Mouse (Mus musculus) common myeloid progenitor, adult 5-6 weeks (primary cell): ENCODE results near the gene Tbce. TPM values are rescaled to one million over a fixed set of nuclear protein-coding genes. Genes with fewer than 3 reads are reported as not detected.
A peak's percentile ranks its signal among the peaks of the same experiment; 100 is the strongest.

Experiments
- ATAC-seq: replicated peaks from 2 replicates; pipeline ENCODE4 v1.8.0; 2016; ENCODE audit warnings: low read depth, mild to moderate bottlenecking, moderate TSS enrichment, inconsistent platforms; ENCODE audit not compliant: poor library complexity, severe bottlenecking
- total RNA-seq: library from RNA; stranded (forward); fragments of 200-1000, 187-1606 nt; gene quantifications from 2 replicates; pipeline ENCODE4 v1.2.3, GENCODE M21; 2017

The Tbce gene
- total RNA-seq, 1 experiment from 2014 or later = 71.0 TPM

DNA sequence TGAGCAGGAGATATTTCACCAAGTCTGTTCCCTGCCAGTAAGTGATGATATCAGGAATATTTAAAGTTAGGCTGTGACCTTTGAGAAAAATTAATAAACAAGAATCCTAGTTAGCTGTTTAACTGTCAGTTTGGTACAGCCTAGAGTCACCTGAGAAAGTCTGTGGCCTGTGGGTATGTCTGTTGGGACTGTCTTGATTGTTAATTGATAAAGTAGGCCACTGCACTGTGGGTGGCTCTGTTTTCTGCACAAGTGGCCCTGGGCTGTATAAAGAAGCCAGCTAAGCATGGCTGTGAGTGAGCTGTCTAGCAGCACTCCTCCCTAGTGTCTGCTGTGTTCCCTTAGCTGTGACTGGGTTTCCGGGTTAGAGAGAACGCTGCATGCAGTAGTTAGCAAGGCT lies 50.3 kb downstream of the Tbce start:
- ATAC-seq = no peak

GRCm38 (mm10) chr13:13983523-13983922 lies 55.9 kb downstream of the Tbce start:
- ATAC-seq = no peak

- ATAC-seq = peak; percentile 87
These were observed 57.6 kb downstream of the Tbce start for GRCm38 (mm10) chr13:13981842-13982241.

DNA sequence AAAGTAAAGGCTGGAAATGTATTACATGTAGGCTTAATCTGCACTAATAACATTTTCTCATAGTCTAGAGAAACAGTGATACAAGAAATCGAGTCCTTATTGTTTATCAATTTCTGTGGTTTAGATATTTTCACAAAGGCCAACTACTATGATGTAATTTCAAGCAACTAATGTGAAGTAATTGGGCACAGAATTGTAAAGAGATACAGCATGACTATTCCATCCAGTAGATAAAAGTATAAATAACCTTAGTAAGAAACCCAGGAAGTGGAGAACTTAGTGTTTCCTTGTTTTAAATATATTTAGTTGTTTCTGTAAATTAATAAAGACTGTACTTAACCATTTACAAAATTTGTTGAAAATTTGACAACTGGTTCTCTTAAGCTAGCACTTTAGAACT lies 69.6 kb downstream of the Tbce start:
- no peak for ATAC-seq

DNA sequence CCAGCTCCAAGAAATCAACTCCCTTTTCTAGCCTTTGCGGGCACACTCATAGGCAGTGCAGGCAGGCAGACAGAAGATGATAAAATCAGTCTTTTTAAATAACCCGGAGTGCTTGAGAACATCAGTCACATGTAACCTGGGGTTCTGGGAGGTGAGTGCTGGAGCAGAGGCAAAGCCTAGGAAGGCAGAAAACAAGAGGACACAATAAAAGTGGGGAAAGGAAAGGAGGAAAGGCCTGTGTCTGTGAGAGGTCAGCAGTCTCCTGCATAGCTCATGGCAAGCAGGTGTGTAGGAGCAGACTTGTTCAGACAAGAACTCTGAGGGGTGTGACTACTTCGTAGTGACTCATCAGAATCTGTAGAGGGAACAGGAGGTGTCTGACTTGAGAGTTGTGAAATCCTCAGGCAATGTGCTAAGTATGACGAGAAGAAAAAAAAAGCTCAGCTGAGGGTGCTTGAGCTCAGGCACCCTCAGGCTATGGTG lies 70.8 kb downstream of the Tbce start:
- ATAC-seq = peak; percentile 95

GRCm38 (mm10) chr13:13966172-13966571 lies 73.3 kb downstream of the Tbce start:
- ATAC-seq = no peak

DNA sequence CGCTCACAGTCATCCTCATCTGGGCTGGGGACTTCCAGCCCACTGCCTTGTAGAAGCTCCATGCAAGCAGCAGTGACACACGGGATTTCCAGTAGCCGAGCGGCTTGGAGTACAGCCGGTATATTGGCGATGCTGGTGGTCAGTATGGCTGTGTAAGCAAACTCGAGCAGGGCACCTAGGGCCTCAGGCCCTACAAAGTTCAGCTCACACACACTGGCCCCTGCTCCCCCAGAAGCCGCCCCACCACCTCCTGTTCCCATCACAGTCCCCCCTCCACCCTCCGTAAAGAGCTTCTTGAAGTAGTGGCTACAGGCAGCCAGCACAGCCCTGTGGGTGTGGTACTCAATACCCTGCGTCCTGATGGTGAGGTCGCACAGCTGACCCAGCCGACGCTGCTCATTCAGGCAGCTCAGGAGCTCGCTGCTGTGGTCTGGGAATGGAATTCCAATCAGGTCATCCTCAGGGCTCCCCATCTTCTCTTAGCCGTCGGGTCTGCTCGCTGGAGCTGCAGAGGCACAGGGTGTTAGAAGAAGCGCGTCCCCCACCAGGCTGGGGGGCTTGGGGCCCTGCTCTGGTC lies 74.0 kb downstream of the Tbce start:
- no peak for ATAC-seq

GRCm38 (mm10) chr13:13961046-13961445 lies 78.4 kb downstream of the Tbce start:
- no peak for ATAC-seq

DNA sequence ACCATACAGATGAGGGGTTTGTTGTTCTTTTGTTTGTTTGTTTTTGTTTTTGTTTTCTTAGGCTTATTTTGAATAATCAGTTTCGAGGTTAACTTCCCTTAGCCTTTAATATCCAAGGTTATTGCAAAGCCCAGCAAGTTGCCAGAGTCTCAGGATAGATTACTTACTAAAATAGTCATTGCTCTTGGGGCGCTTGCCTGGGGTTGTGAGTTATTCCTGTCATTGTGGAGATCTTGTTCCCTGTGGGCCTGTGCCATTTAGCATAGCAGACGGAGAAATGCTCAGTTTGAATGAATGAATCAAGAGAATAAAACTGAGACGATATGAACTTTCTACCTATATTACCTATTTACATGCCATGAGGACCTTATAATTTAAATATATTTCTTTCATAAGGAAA lies 79.2 kb downstream of the Tbce start:
- no peak for ATAC-seq

DNA sequence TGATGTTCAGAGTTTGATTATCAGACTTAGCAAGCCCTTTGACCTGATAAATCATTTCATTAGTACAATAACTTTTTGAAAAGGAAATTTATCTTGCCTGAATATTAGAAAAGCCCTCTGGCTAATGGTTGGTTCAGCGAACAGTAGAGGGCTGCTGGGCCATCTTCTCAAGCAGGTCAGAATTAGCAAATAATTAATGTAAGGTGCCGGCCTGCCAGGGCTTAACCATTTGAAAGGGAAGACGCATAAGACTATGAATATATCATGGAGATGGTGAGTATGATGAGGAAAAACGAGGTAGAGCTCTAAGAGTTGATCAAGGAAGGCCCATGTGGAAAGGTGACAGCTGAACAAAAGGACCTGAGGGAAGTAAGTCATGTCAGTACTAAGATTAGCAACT lies 82.8 kb downstream of the Tbce start:
- no peak for ATAC-seq

DNA sequence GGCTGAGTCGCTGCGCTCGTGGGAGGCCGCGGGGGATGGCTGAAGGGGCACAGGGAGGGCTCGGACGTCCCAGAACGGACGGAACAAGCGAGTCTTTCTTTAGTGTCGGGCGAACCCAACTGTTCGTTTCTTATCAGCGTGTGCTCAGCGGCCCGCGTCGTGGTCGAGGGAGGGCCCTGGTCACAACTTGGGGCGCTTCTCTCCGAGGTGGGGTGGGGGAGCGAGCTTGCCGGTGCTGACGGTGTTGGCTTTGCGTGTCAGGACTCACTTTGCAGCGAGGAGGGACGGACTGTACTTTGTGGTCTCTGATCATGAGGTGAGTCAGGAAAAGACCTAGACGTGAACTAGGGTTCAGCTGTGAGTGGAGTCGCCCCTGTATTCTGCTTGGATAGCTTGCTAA lies 84.5 kb downstream of the Tbce start:
- ATAC-seq = peak; percentile 39

- peak; percentile 91 for ATAC-seq
These were observed 85.3 kb downstream of the Tbce start, which contains the start of gene B3galnt2 for GRCm38 (mm10) chr13:13953874-13954832. Gene B3galnt2 (plus strand): TSS chr13:13954469.

Other genes starting within 250 kb of the Tbce start
- 53.3 and 69.8 TPM in 2 replicates for gene B3galnt2, start 85.2 kb downstream of the Tbce start, total RNA-seq
- gene Arid4b, start 23.6 kb upstream of the Tbce start, total RNA-seq = 64.8 and 72.9 TPM in 2 replicates
- gene Ggps1, start 23.9 kb upstream of the Tbce start, total RNA-seq = 16.9 and 25.4 TPM in 2 replicates